Mouse (Mus musculus) testis, postnatal 10 days (tissue): ENCODE results near the gene Tepsin.

Experiments
- DNase-seq: peaks from one replicate; pipeline ENCODE4 v3.0.0; 2021; ENCODE audit warnings: low spot score

Tepsin gene

DNA sequence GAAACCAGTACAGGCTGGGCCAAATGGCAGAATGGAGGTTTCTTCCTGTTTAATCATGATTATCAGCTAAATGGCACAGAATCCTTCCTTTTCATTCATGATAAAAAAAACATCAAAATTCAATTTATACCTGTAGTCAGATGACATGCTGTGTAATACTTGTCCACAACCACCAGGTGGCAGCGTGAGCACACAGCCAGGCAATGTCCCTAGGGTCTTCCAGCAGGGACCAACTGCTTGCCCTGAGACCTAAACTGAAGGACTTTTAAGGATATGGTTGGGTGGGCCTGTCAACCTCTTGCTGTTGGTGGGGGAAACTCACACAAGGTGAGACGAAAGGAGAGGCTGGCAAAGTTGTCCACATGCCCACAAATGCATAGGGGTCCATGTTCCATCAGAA is 12.5 kb upstream of the Tepsin start:
- DNase-seq, result peak; percentile 80

- DNase-seq, result no peak
These were observed 12.0 kb upstream of the Tepsin start for GRCm38 (mm10) chr11:120110554-120110953.

- DNase-seq, result no peak
These were observed 11.2 kb upstream of the Tepsin start for GRCm38 (mm10) chr11:120109558-120110210.

DNA sequence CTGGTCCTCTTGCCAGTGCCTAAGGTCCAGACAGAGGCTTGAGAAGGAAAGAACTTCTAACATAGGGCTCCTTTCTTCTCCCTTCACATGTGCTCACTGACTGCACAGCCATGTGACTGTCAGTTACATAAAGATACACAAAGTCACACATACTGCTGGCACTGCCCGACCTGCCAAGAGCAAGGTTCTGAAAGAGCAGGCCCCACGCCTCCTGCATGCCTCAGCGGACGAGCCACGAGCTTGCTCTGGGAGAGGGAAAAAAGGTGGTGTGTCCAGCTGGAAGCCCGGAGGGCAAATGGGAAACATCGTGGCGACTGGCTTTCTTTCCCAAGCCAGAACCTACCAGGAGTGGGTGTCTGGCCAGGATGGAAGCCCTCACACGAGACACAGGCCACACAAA is 9.3 kb upstream of the Tepsin start:
- DNase-seq, result no peak

GRCm38 (mm10) chr11:120107026-120107425 is 8.5 kb upstream of the Tepsin start:
- no peak for DNase-seq

DNA sequence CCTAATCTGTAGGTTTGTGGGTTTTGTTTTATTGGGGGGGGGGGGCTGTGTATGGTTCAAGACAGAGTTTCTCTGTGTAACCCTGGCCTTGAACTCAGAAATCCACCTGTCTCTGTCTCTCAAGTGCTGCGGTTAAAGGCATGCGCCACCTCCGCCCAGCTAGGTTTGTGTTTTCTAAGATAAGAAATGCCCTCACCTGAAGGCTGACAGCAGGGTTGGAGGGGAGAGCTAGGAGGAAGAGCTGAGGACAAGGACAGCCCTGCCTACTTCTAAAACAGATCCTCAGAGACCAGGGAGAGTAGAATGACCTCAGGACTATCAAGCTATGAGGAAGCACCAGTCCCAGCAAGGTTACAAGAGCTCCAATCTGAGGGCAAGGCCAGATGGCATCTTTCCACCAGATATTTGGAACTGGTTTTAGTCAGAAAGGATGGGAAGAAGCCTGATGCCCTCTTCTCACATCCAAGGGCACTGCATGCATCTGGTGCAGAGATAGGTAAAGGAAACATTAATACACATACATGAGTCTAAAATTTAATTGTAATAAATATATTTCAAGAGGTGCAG is 5.0 kb upstream of the Tepsin start:
- no peak for DNase-seq

DNA sequence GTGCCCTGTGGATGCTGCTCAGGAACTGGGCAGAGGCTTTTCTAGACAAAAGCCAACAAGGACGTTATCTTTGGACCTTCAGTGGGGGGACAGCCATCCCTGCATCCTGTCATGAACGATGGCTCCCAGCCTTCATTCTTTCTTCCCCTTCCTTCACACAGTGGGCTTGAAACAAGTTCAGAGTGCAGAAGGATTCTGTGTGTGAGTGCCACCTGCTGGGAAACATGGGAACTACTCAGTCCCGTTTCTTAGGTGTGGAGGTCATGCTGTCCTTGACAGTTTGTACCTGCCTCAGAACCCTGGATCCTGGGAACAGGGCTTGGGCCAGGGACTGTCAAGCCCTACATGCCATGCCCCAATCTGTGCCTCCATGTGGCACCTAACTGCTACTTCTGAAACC is 2.5 kb upstream of the Tepsin start:
- DNase-seq, result peak; percentile 78

DNA sequence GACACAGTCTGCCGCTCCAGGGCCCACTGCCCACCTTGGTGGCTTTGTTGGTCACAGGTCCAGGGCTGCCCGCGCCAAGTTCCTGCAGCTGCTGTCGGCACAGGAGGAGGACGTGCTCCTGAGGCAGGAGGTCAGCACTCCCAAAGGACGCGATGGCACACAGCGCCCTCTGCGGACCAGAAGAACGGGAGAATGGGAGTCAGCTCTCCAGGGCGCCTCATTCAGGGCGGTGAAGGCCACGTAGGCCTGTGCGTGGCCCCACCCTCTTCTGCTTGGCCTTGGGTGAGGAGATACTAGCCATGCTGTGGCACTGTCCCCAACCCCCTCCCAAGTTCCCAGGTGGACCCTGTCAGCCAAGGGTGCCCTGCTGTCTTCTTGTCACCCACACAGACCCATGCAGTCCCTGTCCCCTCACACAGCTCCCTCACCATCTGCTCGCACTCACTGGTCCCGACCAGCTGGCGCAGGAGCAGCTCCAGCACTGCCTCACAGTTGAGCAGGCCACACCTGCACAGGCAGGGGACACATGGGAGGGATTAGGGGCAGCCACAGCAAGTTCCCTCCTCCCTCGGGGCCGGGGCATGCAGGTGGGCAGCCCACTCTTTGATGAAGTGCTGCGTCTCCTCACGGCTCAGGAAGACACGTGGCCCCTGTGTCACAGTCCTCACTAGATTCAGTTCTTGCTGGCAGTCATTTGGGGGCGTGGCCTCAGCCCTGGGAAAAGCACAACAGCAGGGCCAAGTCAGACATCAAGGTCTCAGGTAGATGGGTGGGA is 5.5 kb downstream of the Tepsin start:
- DNase-seq, result no peak

- DNase-seq, result no peak
These were observed 7.9 kb downstream of the Tepsin start for GRCm38 (mm10) chr11:120090661-120091060.

GRCm38 (mm10) chr11:120086702-120087152 is 11.8 kb downstream of the Tepsin start, which contains the start of gene Cep131:
Gene Cep131, minus strand, starts transcription at chr11:120086827.
- peak; percentile 99 for DNase-seq

GRCm38 (mm10) chr11:120085891-120086627 is 12.5 kb downstream of the Tepsin start:
- peak; percentile 63 for DNase-seq

DNA sequence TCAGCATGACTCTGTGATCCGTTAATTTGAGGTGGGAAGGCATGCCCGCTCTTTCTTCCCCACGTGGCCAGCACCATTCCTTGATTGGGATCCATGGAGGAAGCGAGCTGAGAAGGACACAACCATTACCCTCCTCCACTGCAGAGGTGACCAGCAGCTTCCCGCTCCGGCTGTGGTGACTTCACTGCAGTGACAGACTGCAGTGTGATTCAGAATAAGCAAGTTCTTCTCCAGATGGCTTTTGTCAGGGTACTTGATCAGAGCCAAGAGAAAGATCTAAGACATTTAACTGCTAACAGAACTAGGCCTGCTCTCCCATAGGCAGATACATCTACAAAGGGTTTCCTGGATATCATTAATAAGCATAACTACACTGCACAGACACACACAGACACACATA is 18.2 kb downstream of the Tepsin start:
- DNase-seq, result no peak

DNA sequence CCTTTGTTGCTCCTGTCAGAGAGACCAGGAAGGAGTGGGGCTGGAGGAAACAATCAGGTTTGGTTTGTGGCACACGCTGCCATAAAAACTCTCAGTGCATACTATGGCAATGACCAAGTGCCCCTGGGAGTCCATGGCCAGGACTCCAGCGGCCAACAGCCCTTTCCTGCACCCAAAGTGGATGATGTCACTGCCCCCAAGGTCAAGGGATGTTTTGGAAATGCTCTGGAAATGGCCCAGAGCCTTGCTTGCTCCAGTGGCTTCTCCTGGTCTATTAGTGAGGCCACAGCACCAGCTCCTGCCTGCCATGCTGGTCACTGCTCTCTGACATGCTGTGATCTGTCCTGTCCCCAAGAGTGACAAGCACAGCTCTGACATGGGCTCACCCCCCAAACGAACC is 22.3 kb downstream of the Tepsin start:
- no peak for DNase-seq

DNA sequence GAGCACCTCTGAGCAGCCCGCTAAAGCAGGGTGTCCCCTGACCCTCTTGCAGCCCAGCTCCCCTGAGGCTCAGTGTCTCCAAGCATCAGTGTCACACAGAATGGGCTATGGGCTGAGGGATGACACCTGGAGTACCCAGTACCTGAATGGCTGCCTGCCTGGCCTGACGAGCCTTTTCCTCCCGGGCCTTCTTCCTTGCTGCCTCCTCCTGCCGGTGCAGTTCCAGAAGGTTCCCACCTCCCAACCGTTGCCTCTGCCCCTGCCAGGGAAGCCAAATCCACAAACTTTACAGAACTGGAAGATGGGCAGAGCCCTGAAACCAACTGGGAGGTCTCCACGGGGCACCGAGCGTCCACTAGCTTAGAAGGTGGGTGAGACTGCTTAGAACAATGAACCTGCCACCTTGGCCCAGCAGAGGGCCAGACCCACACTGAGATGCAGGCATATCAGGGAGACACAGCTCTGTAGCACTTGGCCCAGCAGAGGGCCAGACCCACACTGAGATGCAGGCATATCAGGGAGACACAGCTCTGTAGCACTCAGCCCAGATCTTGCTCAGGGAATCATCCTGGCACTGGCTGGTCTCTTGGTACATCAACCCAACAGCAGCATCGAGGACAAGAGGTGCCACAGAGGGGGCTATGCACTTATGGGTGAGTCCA is 25.4 kb downstream of the Tepsin start:
- DNase-seq, result no peak

DNA sequence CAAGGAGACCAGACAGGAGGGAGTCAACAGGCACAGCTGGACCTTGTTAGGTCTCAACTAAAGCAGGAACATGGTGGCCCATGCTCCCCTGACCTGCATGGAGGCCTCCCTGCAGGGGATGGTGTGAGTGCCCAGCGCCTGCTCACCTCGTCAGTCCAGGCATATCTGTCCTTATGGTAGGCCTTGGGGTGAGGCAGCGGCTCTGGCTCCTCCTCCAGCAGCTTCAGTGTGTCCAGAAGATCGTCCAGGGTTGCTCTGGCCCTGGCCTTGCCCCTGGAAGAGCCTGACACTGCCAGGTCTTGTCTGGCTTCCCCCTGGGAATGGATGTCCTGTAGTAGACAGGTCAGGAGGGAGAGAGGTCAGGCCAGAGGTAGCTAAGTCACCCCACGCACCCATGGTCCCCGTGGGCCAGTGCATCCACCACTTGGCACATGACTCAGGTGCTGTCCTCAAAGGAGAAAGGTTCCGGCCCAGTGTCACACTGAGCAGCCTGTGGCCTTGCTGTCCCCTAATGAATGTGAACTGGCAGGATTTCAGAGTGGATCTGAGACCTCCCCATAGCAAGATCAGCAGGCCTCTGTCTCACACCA is 26.7 kb downstream of the Tepsin start:
- DNase-seq, result no peak

DNA sequence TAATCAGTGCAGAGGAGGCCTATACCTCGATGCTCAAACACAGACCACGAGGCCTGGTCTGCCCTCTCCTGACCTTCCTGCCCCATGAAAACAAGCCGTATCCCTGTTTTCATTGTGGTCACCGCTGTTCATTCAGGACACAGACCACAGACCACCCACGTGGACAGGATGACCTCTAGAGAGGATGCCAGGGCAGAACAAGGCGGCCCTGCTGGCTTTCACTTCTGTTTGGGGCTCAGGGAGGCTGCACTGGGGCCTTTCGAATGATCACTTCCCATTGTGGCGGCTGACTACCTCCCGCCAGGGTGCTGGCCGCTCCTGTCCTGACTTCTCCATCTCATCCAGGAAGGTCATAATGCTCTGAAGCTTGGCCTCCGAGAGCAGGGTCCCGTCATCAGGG is 27.5 kb downstream of the Tepsin start:
- DNase-seq, result no peak

DNA sequence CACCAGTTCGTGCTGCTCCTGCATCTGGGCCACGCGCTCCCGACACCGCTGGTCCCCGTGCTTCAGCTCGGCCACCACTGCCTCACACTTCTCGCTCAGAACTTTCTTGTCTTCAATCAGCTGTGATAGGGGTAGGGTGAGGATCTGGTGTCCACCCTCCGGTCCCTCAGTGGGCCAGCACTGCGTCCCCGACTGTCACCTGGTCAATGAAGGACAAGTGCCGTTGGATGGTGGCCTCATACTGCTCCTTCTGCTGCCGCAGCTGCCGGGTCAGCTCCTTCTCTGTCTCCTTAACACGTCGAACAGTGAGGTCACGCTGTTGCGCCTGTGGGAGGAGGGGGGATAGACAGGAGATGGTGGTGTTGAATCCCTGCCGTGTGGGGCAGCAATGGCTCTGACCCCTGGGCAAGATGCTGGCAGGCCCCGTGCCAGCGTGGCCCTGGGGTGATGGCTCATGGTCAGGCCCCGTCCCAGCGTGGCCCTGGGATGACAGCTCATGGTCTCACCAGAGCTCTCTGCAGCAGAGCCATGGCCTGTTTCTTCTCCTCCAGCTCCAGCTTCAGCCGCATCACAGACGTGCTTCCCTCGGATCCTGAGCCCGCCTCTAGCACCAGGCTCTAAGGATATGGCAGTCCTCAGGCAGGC is 28.1 kb downstream of the Tepsin start:
- no peak for DNase-seq

- no peak for DNase-seq
These were observed 29.3 kb downstream of the Tepsin start for GRCm38 (mm10) chr11:120069261-120069660.

DNA sequence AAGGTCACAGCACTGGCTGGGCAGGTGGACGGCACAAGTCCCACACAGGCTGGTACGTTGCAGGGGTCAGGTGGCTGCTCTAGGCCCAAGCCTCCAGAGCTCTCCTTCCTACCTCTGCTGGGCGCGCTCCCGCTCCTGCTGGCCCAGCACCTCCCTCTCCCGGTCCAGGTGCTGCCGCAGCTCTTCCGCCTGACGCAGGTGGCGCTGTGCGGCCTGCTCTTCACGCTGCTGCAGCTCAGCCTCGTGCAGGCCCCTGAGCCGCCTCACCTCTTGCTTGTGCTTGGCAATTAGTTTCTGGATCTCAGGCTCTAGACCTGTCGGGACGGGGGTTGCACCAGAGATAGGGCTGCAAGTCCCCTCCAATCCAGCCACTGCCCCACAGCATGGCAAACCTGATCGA is 30.7 kb downstream of the Tepsin start:
- no peak for DNase-seq

DNA sequence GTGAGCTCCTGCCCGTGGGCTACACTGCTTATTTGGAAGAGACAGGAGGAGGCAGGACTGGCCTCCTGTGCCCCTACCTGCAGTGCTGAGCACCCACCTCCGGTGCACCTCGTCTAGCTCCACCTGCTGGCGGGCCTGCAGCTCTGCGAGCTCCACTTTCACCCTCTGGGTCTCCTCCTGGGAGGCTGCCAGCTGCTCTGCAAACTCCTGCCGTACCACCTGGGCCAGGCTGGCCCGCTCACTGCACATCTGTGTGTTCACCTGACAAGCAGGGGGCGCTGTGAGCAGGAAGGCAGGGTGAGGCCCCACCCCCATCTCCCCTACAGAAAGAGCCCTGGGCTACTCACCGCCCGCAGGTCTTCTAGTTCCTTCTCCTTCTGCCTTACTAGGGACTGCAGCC is 33.2 kb downstream of the Tepsin start:
- peak; percentile 85 for DNase-seq

DNA sequence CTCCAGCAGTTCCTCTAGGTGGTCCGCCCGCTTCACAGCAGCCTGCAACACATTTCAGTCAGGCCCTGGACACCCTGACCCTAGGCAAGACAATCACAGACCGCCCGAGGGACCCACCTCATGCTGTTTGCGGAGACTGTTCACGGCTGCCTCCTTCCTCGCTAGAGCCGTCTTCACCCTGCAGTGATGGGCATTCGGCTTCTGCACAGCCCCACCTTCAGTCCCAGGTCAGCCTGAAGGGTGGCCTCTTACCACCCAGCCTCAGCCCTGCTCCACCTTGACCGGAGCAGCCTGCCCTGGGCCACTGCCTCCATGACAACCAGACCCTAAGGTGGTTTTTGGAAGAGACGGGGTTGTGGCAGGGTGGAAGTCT is 33.9 kb downstream of the Tepsin start:
- no peak for DNase-seq
